Mouse (Mus musculus): ENCODE data around the gene Gpx7. TPM values are rescaled to one million over a fixed set of nuclear protein-coding genes. Genes with fewer than 3 reads are reported as not detected.

Gpx7 gene
- polyA plus RNA-seq (2012; rRNA removed): 5.3 and 5.8 TPM in 2 replicates

DNA sequence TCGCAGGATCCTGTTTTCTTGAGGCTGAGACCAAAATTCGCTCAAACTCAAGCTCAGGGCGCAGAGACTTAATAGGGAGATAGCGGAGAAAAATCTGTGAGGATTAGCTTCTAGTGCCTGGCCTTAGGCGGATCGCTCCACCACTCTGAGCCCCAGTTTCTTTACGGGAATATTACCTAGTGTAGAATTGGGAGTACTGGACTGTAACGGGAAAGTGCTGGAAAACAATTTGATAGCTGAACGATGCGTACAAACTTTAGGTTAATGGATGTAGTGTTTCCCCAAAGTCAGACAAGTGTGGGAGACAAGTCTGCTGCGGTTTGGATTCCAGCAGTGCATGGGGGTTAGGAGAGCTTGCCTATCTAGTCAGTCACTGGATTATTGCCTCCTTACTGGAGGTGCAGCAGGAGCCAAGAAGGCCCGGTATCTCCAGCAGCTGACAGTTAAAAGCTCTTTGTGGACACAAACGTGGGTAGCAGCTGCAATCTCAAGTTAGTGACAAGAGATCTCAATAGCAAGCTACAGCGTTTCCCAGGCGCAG, at the start of gene Gpx7:
TSS of gene Gpx7 (minus strand) at position 101 of the 541 bp plus-strand sequence.

GRCm38 (mm10) chr4:108383183-108383714, 23.5 kb downstream of the Gpx7 start, which contains the start of gene Shisal2a:
Gene Shisal2a (minus strand): TSS chr4:108383349.

Other genes with a start within 250 kb of the Gpx7 start
- gene Echdc2, start 241.5 kb downstream of the Gpx7 start, polyA plus RNA-seq (2012; rRNA removed): 9.6 and 11.0 TPM in 2 replicates
- gene Zyg11a, start 188.9 kb downstream of the Gpx7 start, polyA plus RNA-seq (2012; rRNA removed): 0.23 and 0.45 TPM in 2 replicates
- gene Zyg11b, start 105.9 kb downstream of the Gpx7 start, polyA plus RNA-seq (2012; rRNA removed): 2.2 and 2.7 TPM in 2 replicates
- 9.4 and 12.4 TPM in 2 replicates for gene Coa7, start 78.8 kb downstream of the Gpx7 start, polyA plus RNA-seq (2012; rRNA removed)
- 0.07 and 0.09 TPM in 2 replicates for gene Shisal2a, start 23.6 kb downstream of the Gpx7 start, polyA plus RNA-seq (2012; rRNA removed)
- 29.7 and 31.8 TPM in 2 replicates for gene Tut4, start 52.5 kb upstream of the Gpx7 start, polyA plus RNA-seq (2012; rRNA removed)
- 26.3 and 29.5 TPM in 2 replicates for gene Prpf38a, start 172.4 kb upstream of the Gpx7 start, polyA plus RNA-seq (2012; rRNA removed)
- 9.9 and 11.9 TPM in 2 replicates for gene Orc1, start 172.5 kb upstream of the Gpx7 start, polyA plus RNA-seq (2012; rRNA removed)
- 9.7 and 10.1 TPM in 2 replicates for gene Cc2d1b, start 213.0 kb upstream of the Gpx7 start, polyA plus RNA-seq (2012; rRNA removed)